Mouse (Mus musculus): ENCODE measurements around the gene Mfap1b. TPM values are rescaled to one million over a fixed set of nuclear protein-coding genes. Genes with fewer than 3 reads are reported as not detected.
"Not testable (repeated sequence)": the region's sequence is repeated elsewhere in the genome, so short reads cannot be mapped to it uniquely, and the experiment has no call there.

Mfap1b gene
- 70.7 and 71.7 TPM in 2 replicates for polyA plus RNA-seq (2015; fragmentation: Nextera tagmentation; extraction: Ambion mirVana)

GRCm38 (mm10) chr2:121473301-121474179 lies at the start of gene Mfap1b:
TSS of gene Mfap1b (minus strand) at chr2:121474067.
- H3K9me3 ChIP-seq (replicated peaks); H3K36me3 ChIP-seq (ENCODE audit: poor library complexity, severe bottlenecking); H3K4me1 ChIP-seq; H3K27me3 ChIP-seq: not testable (repeated sequence)
- peak within 1 kb of the TSS; percentile 85 for H3K4me2 ChIP-seq
- H3K4me3 ChIP-seq: peak within 1 kb of the TSS; percentile 60
- peak within 1 kb of the TSS; percentile 49 for H3K27ac ChIP-seq
- 5% methylated on average over 41 of the region's 41 CpGs for WGBS
- peak within 1 kb of the TSS; percentile 64 for H3K9ac ChIP-seq
- ATAC-seq: peak; percentile 98

DNA sequence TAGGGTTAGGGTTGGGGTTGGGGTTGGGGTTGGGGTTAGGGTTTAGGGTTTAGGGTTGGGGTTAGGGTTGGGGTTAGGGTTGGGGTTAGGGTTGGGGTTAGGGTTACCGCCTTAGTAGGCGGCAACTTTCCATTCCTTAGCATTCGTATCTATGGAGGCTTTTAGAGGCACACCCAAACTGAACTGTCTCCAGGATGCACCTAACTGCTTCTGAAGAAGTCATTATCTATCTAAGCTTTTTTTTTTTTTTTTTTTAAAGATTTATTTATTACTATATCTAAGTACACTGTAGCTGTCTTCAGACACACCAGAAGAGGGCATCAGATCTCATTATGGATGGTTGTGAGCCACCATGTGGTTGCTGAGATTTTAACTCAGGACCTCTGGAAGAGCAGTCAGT lies 49.0 kb upstream of the Mfap1b start:
- not testable (repeated sequence) for ATAC-seq
- H3K36me3 ChIP-seq (ENCODE audit: poor library complexity, severe bottlenecking): peaks cover 51% of the 10 kb centered on the region
- WGBS: 88% methylated on average over 3 of the region's 3 CpGs

DNA sequence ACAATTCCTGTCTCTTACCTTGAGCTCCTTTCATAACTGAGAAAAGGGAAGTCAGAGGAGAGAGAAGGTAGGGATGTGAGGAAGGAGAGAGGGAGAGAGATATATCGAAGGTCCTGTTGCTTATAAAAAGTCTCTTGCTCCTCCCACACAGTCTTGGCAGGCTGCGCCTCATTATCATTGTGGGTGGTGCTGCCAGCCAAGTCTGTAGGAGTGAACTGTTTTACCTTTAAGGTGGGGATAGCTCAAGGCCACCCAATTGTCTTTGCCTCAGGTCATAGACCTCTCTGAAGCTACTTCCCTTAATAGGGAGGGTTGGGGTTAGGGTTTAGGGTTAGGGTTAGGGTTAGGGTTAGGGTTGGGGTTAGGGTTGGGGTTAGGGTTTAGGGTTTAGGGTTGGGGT lies 48.1 kb upstream of the Mfap1b start:
- H3K4me2 ChIP-seq: no peak overlapping the region
- H3K27me3 ChIP-seq: no peaks in the 10 kb centered on the region
- H3K4me3 ChIP-seq: no peak overlapping the region
- H3K27ac ChIP-seq: no peak overlapping the region
- WGBS: 93% methylated on average over 2 of the region's 2 CpGs
- no peaks in the 10 kb centered on the region for H3K9me3 ChIP-seq (replicated peaks)
- H3K9ac ChIP-seq: no peak overlapping the region
- no peak for ATAC-seq
- H3K36me3 ChIP-seq (ENCODE audit: poor library complexity, severe bottlenecking): peaks cover 57% of the 10 kb centered on the region
- H3K4me1 ChIP-seq: no peaks in the 10 kb centered on the region

More for the DNA sequence above, 49.0 kb upstream of the Mfap1b start:
- not testable (repeated sequence) for H3K4me1 ChIP-seq; H3K27ac ChIP-seq; H3K27me3 ChIP-seq; H3K4me3 ChIP-seq; H3K9me3 ChIP-seq (replicated peaks); H3K4me2 ChIP-seq; H3K9ac ChIP-seq

- H3K27me3 ChIP-seq; H3K4me2 ChIP-seq; H3K9ac ChIP-seq; H3K4me1 ChIP-seq; H3K27ac ChIP-seq; H3K4me3 ChIP-seq; H3K9me3 ChIP-seq (replicated peaks); ATAC-seq: not testable (repeated sequence)
- 95% methylated on average over 4 of the region's 4 CpGs for WGBS
- peaks cover 47% of the 10 kb centered on the region for H3K36me3 ChIP-seq (ENCODE audit: poor library complexity, severe bottlenecking)
Measured at GRCm38 (mm10) chr2:121518711-121519110, 44.8 kb upstream of the Mfap1b start.

- Histone ChIP-seq H3K27me3 (no peaks in the 10 kb centered on the region), H3K9ac (no peak overlapping the region), H3K9me3 (replicated peaks) (no peaks in the 10 kb centered on the region), H3K4me3 (no peak overlapping the region), H3K36me3 (ENCODE audit: poor library complexity, severe bottlenecking) (peaks cover 48% of the 10 kb centered on the region), H3K27ac (no peak overlapping the region), H3K4me1 (no peaks in the 10 kb centered on the region), H3K4me2 (no peak overlapping the region)
- no peak for ATAC-seq
- 93% methylated on average over 5 of the region's 5 CpGs for WGBS
Measured at GRCm38 (mm10) chr2:121518106-121518505, 44.2 kb upstream of the Mfap1b start.

DNA sequence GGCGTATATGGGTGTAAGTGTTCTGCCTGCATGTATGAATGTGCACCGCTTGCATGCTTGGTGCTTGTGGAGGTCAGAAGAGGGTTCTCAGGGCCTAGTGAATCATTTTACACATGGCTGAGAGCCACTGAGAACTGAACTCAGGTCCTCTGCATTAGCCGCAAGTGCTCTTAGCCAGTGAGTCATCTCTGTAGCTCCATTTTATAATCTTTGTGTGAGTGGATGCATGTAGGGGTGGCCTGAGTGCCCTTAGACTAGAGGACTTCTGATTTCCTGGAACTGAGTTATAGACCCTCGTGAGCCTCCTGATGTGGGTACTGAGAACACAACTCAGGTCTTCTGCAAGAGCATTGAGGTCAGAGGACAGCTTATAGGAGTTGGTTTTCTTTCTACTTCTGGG lies 40.3 kb upstream of the Mfap1b start:
- H3K9me3 ChIP-seq (replicated peaks): no peaks in the 10 kb centered on the region
- no peak overlapping the region for H3K4me2 ChIP-seq
- no peak for ATAC-seq
- no peaks in the 10 kb centered on the region for H3K27me3 ChIP-seq
- peaks cover 8% of the 10 kb centered on the region; the same call in 1 of the 2 replicates for H3K4me1 ChIP-seq
- WGBS: 98% methylated on average over 4 of the region's 4 CpGs
- H3K9ac ChIP-seq: no peak overlapping the region
- peaks cover 57% of the 10 kb centered on the region for H3K36me3 ChIP-seq (ENCODE audit: poor library complexity, severe bottlenecking)
- H3K4me3 ChIP-seq: no peak overlapping the region
- H3K27ac ChIP-seq: no peak overlapping the region

DNA sequence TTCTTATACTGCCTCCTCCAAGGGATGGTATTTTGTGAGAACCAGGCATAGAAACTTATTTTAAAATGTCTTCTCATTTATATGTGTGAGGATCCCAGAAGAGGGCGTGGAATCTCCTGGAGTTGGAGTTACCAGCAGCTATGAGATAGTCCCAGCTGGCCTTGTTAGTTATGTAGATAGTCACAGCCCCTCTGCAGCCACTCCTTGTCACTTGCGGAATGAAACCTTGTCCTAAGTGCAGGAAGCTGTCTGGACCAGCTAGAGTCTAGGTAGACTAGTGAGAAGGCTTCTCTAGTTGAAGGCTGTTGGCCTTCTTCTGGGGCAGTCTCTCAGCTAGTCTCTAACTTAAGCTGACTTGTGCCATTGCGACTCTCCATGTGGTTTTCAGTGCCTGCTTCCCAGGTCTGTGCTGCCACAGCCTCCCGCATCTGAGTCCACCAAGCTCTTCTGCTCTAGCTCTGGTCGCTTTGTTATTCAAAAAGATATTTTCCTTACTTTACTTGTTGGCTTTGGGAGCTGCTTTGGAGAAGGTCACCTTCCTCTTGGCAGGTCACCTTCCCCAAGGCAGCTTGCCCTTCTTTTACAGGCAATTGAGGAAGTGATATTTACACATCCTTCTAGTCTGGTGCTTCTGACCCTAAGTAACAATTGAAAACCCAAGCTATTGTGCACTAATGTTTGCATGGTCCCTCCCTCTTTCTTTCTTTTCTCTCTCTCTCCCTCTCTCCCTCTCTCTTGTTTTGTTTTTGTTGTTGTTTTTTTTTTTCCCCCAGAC lies 39.3 kb upstream of the Mfap1b start:
- not testable (repeated sequence) for H3K4me2 ChIP-seq; H3K4me3 ChIP-seq; H3K4me1 ChIP-seq; H3K27ac ChIP-seq; H3K9me3 ChIP-seq (replicated peaks); ATAC-seq; H3K9ac ChIP-seq; H3K27me3 ChIP-seq
- 94% methylated on average over 5 of the region's 5 CpGs for WGBS
- H3K36me3 ChIP-seq (ENCODE audit: poor library complexity, severe bottlenecking): peaks cover 47% of the 10 kb centered on the region

DNA sequence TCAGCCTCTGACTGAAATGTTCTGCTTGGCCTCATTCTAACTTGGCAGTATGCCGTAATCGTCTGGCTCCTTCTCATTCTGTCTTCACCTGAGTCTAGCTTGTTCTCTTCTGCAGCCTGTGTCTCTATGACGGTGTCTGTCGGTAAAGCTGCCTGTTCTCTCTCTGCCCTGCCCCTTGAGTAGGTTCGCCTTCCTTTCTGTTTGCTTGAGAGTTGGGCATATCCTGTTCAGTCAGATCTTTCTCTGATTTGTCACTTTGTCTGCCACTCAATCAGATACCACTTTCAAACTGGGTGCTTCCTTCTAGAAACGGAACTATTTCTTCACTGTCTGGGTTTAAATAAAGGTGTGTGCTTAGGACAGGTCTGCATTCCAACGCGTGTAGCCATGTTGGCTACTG lies 37.5 kb upstream of the Mfap1b start:
- H3K4me2 ChIP-seq: no peak overlapping the region
- no peaks in the 10 kb centered on the region for H3K27me3 ChIP-seq
- no peak overlapping the region for H3K9ac ChIP-seq
- H3K27ac ChIP-seq: no peak overlapping the region
- peaks cover 33% of the 10 kb centered on the region for H3K36me3 ChIP-seq (ENCODE audit: poor library complexity, severe bottlenecking)
- H3K4me1 ChIP-seq: peaks cover 19% of the 10 kb centered on the region
- 95% methylated on average over 8 of the region's 8 CpGs for WGBS
- ATAC-seq: no peak
- H3K9me3 ChIP-seq (replicated peaks): no peaks in the 10 kb centered on the region
- H3K4me3 ChIP-seq: no peak overlapping the region

DNA sequence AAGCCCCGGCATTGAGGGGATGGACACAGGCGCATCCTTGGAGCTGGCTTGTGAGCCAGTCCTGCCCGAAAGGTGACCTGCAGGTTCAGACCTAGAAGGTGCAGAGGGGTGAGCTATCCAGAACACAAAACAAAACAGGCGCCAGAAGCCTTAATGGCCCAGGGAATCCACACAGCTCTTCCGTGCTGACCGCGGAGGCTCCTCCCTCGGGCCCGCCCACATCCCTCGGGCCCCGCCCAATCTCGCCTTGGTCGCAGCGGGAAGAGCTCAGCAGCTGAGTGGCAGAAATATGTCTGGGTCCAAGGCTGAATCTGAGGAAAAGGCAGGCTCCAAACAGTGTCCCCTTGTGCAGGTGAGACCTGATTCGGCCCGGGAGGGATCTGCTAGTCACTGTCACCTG lies 35.7 kb upstream of the Mfap1b start:
- Histone ChIP-seq H3K4me3 (peak overlapping the region; percentile 33), H3K9me3 (replicated peaks) (no peaks in the 10 kb centered on the region), H3K4me1 (peaks cover 23% of the 10 kb centered on the region), H3K27me3 (no peaks in the 10 kb centered on the region), H3K36me3 (ENCODE audit: poor library complexity, severe bottlenecking) (peaks cover 32% of the 10 kb centered on the region), H3K27ac (no peak overlapping the region), H3K4me2 (peak overlapping the region; percentile 53), H3K9ac (peak overlapping the region; percentile 43; the same call in 1 of the 2 replicates)
- 22% methylated on average over 16 of the region's 16 CpGs for WGBS
- peak; percentile 67 for ATAC-seq

DNA sequence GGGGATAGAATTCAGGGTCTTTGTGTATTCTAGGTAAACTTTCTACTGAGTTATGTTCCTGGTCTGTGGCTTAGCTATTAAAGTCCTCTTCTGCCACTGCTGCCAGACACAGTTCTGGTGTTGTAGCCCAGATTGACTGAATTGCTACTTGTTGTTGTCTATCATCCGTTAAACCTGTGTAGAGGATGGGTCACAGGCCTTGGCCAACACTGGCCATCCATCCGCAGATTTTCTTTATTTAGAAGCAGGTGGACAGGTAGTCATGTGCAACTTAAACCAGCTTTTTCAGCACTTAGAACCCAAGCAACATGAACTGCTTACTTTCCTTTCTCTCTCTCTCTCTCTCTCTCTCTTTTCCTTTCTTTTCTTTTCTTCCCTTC lies 34.1 kb upstream of the Mfap1b start:
- Histone ChIP-seq H3K4me1 (peaks cover 26% of the 10 kb centered on the region), H3K4me2 (peak overlapping the region; percentile 80), H3K9me3 (replicated peaks) (no peaks in the 10 kb centered on the region), H3K9ac (peak overlapping the region; percentile 77), H3K27me3 (no peaks in the 10 kb centered on the region), H3K4me3 (peak overlapping the region; percentile 63), H3K27ac (no peak overlapping the region), H3K36me3 (ENCODE audit: poor library complexity, severe bottlenecking) (peaks cover 32% of the 10 kb centered on the region)
- WGBS: 86% methylated on average over 2 of the region's 2 CpGs
- ATAC-seq: no peak

- H3K4me2 ChIP-seq: peak overlapping the region; percentile 80
- WGBS: 14% methylated on average over 12 of the region's 12 CpGs
- no peak overlapping the region for H3K27ac ChIP-seq
- peaks cover 26% of the 10 kb centered on the region for H3K4me1 ChIP-seq
- peaks cover 28% of the 10 kb centered on the region for H3K36me3 ChIP-seq (ENCODE audit: poor library complexity, severe bottlenecking)
- no peaks in the 10 kb centered on the region for H3K27me3 ChIP-seq
- H3K9ac ChIP-seq: peak overlapping the region; percentile 77
- no peak for ATAC-seq
- H3K9me3 ChIP-seq (replicated peaks): no peaks in the 10 kb centered on the region
- H3K4me3 ChIP-seq: peak overlapping the region; percentile 63
Measured at GRCm38 (mm10) chr2:121507173-121507950, 33.5 kb upstream of the Mfap1b start.
